Mouse (Mus musculus): ENCODE results near the gene Bhmt2. TPM values are rescaled to one million over a fixed set of nuclear protein-coding genes. Genes with fewer than 3 reads are reported as not detected.

Bhmt2 gene
- polyA plus RNA-seq, 1 experiment from 2014 or later, result 10.8 TPM

- no peak overlapping the region for H3K4me3 ChIP-seq (ENCODE audit: low read length)
- H3K27me3 ChIP-seq (ENCODE audit: insufficient read depth, low read length), result no peaks in the 10 kb centered on the region
- no peak overlapping the region for H3K9ac ChIP-seq (replicated peaks; ENCODE audit: low read length)
- H3K4me1 ChIP-seq (ENCODE audit: insufficient read depth, low read length), result no peaks in the 10 kb centered on the region
- no peak for ATAC-seq (ENCODE audit: low FRiP score, low TSS enrichment)
- no peak overlapping the region for H3K27ac ChIP-seq (ENCODE audit: low read length)
- H3K9me3 ChIP-seq (ENCODE audit: low read length), result peaks cover 2% of the 10 kb centered on the region; the same call in 1 of the 2 replicates
- no peaks in the 10 kb centered on the region for H3K36me3 ChIP-seq (ENCODE audit: insufficient read depth, low read length)
- no peak overlapping the region for H3K4me2 ChIP-seq (replicated peaks; ENCODE audit: low read depth, low read length)
- WGBS, result 89% methylated on average over 4 of the region's 4 CpGs
Measured at GRCm38 (mm10) chr13:93667586-93667985, 6.5 kb downstream of the Bhmt2 start.

GRCm38 (mm10) chr13:93657941-93658340 is 16.2 kb downstream of the Bhmt2 start:
- Histone ChIP-seq H3K4me2 (replicated peaks; ENCODE audit: low read depth, low read length) (no peak overlapping the region), H3K4me1 (ENCODE audit: insufficient read depth, low read length) (no peaks in the 10 kb centered on the region), H3K4me3 (ENCODE audit: low read length) (no peak overlapping the region), H3K9ac (replicated peaks; ENCODE audit: low read length) (no peak overlapping the region), H3K9me3 (ENCODE audit: low read length) (no peaks in the 10 kb centered on the region), H3K27me3 (ENCODE audit: insufficient read depth, low read length) (no peaks in the 10 kb centered on the region), H3K36me3 (ENCODE audit: insufficient read depth, low read length) (no peaks in the 10 kb centered on the region), H3K27ac (ENCODE audit: low read length) (no peak overlapping the region)
- WGBS, result 79% methylated on average over 5 of the region's 5 CpGs
- ATAC-seq (ENCODE audit: low FRiP score, low TSS enrichment), result 0 out of 2 replicates have a peak, but pooled peaks have one; percentile 35

GRCm38 (mm10) chr13:93653382-93653781 is 20.7 kb downstream of the Bhmt2 start:
- Histone ChIP-seq H3K4me2 (replicated peaks; ENCODE audit: low read depth, low read length) (no peak overlapping the region), H3K27me3 (ENCODE audit: insufficient read depth, low read length) (no peaks in the 10 kb centered on the region), H3K4me3 (ENCODE audit: low read length) (no peak overlapping the region), H3K9ac (replicated peaks; ENCODE audit: low read length) (no peak overlapping the region), H3K36me3 (ENCODE audit: insufficient read depth, low read length) (no peaks in the 10 kb centered on the region), H3K9me3 (ENCODE audit: low read length) (no peaks in the 10 kb centered on the region), H3K27ac (ENCODE audit: low read length) (no peak overlapping the region), H3K4me1 (ENCODE audit: insufficient read depth, low read length) (no peaks in the 10 kb centered on the region)
- 87% methylated on average over 6 of the region's 6 CpGs for WGBS
- no peak for ATAC-seq (ENCODE audit: low FRiP score, low TSS enrichment)

GRCm38 (mm10) chr13:93648387-93649130 is 25.5 kb downstream of the Bhmt2 start:
- no peak overlapping the region for H3K9ac ChIP-seq (replicated peaks; ENCODE audit: low read length)
- H3K9me3 ChIP-seq (ENCODE audit: low read length), result no peaks in the 10 kb centered on the region
- no peaks in the 10 kb centered on the region for H3K36me3 ChIP-seq (ENCODE audit: insufficient read depth, low read length)
- no peaks in the 10 kb centered on the region for H3K4me1 ChIP-seq (ENCODE audit: insufficient read depth, low read length)
- no peak overlapping the region for H3K27ac ChIP-seq (ENCODE audit: low read length)
- no peak overlapping the region for H3K4me3 ChIP-seq (ENCODE audit: low read length)
- H3K27me3 ChIP-seq (ENCODE audit: insufficient read depth, low read length), result no peaks in the 10 kb centered on the region
- WGBS, result 78% methylated on average over 7 of the region's 7 CpGs
- no peak overlapping the region for H3K4me2 ChIP-seq (replicated peaks; ENCODE audit: low read depth, low read length)
- no peak for ATAC-seq (ENCODE audit: low FRiP score, low TSS enrichment)

- ATAC-seq (ENCODE audit: low FRiP score, low TSS enrichment), result no peak
- no peaks in the 10 kb centered on the region for H3K9me3 ChIP-seq (ENCODE audit: low read length)
- H3K4me1 ChIP-seq (ENCODE audit: insufficient read depth, low read length), result no peaks in the 10 kb centered on the region
- H3K27ac ChIP-seq (ENCODE audit: low read length), result no peak overlapping the region
- H3K4me2 ChIP-seq (replicated peaks; ENCODE audit: low read depth, low read length), result no peak overlapping the region
- 65% methylated on average over 4 of the region's 4 CpGs for WGBS
- no peaks in the 10 kb centered on the region for H3K36me3 ChIP-seq (ENCODE audit: insufficient read depth, low read length)
- no peak overlapping the region for H3K9ac ChIP-seq (replicated peaks; ENCODE audit: low read length)
- H3K4me3 ChIP-seq (ENCODE audit: low read length), result no peak overlapping the region
- H3K27me3 ChIP-seq (ENCODE audit: insufficient read depth, low read length), result no peaks in the 10 kb centered on the region
Measured at GRCm38 (mm10) chr13:93639636-93640035, 34.5 kb downstream of the Bhmt2 start.

GRCm38 (mm10) chr13:93637282-93638245 is 36.5 kb downstream of the Bhmt2 start, which contains the start of gene Bhmt:
Gene Bhmt (minus strand): TSS chr13:93637961.
- Histone ChIP-seq H3K9ac (replicated peaks; ENCODE audit: low read length) (no peak within 1 kb of the TSS), H3K27ac (ENCODE audit: low read length) (no peak within 1 kb of the TSS), H3K27me3 (ENCODE audit: insufficient read depth, low read length) (no peaks in the 10 kb centered on the region), H3K4me2 (replicated peaks; ENCODE audit: low read depth, low read length) (no peak within 1 kb of the TSS), H3K4me1 (ENCODE audit: insufficient read depth, low read length) (no peaks in the 10 kb centered on the region), H3K36me3 (ENCODE audit: insufficient read depth, low read length) (no peaks in the 10 kb centered on the region), H3K4me3 (ENCODE audit: low read length) (no peak within 1 kb of the TSS), H3K9me3 (ENCODE audit: low read length) (no peaks in the 10 kb centered on the region)
- 68% methylated on average over 19 of the region's 19 CpGs for WGBS
- no peak for ATAC-seq (ENCODE audit: low FRiP score, low TSS enrichment)

GRCm38 (mm10) chr13:93636561-93636960 is 37.5 kb downstream of the Bhmt2 start:
- WGBS, result 56% methylated on average over 1 of the region's 1 CpGs
- Histone ChIP-seq H3K36me3 (ENCODE audit: insufficient read depth, low read length) (no peaks in the 10 kb centered on the region), H3K9me3 (ENCODE audit: low read length) (no peaks in the 10 kb centered on the region)

GRCm38 (mm10) chr13:93632927-93633326 is 41.2 kb downstream of the Bhmt2 start:
- ATAC-seq (ENCODE audit: low FRiP score, low TSS enrichment), result no peak
- H3K27me3 ChIP-seq (ENCODE audit: insufficient read depth, low read length), result no peaks in the 10 kb centered on the region
- H3K36me3 ChIP-seq (ENCODE audit: insufficient read depth, low read length), result no peaks in the 10 kb centered on the region
- WGBS, result 89% methylated on average over 5 of the region's 5 CpGs
- no peaks in the 10 kb centered on the region for H3K9me3 ChIP-seq (ENCODE audit: low read length)
- no peak overlapping the region for H3K4me3 ChIP-seq (ENCODE audit: low read length)
- H3K27ac ChIP-seq (ENCODE audit: low read length), result no peak overlapping the region
- H3K4me2 ChIP-seq (replicated peaks; ENCODE audit: low read depth, low read length), result no peak overlapping the region
- no peak overlapping the region for H3K9ac ChIP-seq (replicated peaks; ENCODE audit: low read length)
- 0 out of 2 replicates have a peak, but pooled peaks cover 12% of the 10 kb centered on the region for H3K4me1 ChIP-seq (ENCODE audit: insufficient read depth, low read length)

More at GRCm38 (mm10) chr13:93636561-93636960, 37.5 kb downstream of the Bhmt2 start:
- ATAC-seq (ENCODE audit: low FRiP score, low TSS enrichment), result no peak
- no peak overlapping the region for H3K4me3 ChIP-seq (ENCODE audit: low read length)
- no peaks in the 10 kb centered on the region for H3K27me3 ChIP-seq (ENCODE audit: insufficient read depth, low read length)
- no peak overlapping the region for H3K4me2 ChIP-seq (replicated peaks; ENCODE audit: low read depth, low read length)
- H3K4me1 ChIP-seq (ENCODE audit: insufficient read depth, low read length), result no peaks in the 10 kb centered on the region
- no peak overlapping the region for H3K27ac ChIP-seq (ENCODE audit: low read length)
- H3K9ac ChIP-seq (replicated peaks; ENCODE audit: low read length), result no peak overlapping the region

- no peaks in the 10 kb centered on the region for H3K27me3 ChIP-seq (ENCODE audit: insufficient read depth, low read length)
- H3K9ac ChIP-seq (replicated peaks; ENCODE audit: low read length), result no peak overlapping the region
- H3K36me3 ChIP-seq (ENCODE audit: insufficient read depth, low read length), result no peaks in the 10 kb centered on the region
- H3K4me2 ChIP-seq (replicated peaks; ENCODE audit: low read depth, low read length), result no peak overlapping the region
- no peak for ATAC-seq (ENCODE audit: low FRiP score, low TSS enrichment)
- H3K9me3 ChIP-seq (ENCODE audit: low read length), result no peaks in the 10 kb centered on the region
- 0 out of 2 replicates have a peak, but pooled peaks cover 12% of the 10 kb centered on the region for H3K4me1 ChIP-seq (ENCODE audit: insufficient read depth, low read length)
- no peak overlapping the region for H3K27ac ChIP-seq (ENCODE audit: low read length)
- H3K4me3 ChIP-seq (ENCODE audit: low read length), result no peak overlapping the region
- WGBS, result 83% methylated on average over 10 of the region's 10 CpGs
Measured at GRCm38 (mm10) chr13:93630941-93631705, 43.0 kb downstream of the Bhmt2 start.
